Mouse (Mus musculus) adrenal gland, adult 10 weeks (tissue): Measurements from ENCODE around the gene Zscan26. TPM values are rescaled to one million over a fixed set of nuclear protein-coding genes. Genes with fewer than 3 reads are reported as not detected.

Experiments
- polyA plus RNA-seq: library from polyadenylated mRNA; stranded (reverse); fragments of 350-450 nt; fragmentation: Illumina TruSeq; extraction: RNeasy Lipid Tissue Mini Kit (QIAGEN cat#74804); gene quantifications from one replicate; pipeline ENCODE4 v1.2.3, GENCODE M21; 2014; ENCODE audit warnings: low read depth, low replicate concordance

Gene Zscan26
- 95.7 TPM for polyA plus RNA-seq

GRCm38 (mm10) chr13:21453449-21453848 is at the start of gene Zscan26:
Gene Zscan26, minus strand, starts transcription at chr13:21453730.

DNA sequence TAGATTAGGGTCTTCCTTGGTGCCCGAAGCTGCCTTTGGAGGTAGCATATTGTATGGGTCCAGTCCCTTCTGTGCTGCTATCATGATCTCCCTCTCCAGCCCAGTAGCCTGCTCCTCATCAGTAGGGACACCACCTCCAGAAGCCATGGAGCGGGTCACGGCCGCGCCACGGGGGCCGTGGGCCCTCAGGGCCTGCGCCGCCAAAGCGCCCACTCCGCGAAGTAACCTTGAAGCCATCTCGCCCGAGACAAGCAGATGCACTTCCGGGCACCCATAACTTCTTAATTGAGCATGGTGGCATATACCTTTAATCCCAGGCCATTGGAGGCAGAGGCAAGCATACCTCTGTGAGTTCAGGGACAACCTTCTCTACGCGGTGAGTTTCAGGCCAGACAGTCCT is 47.7 kb upstream of the Zscan26 start, which contains the start of gene Gm11273:
Gm11273 (minus strand) TSS at position 237 of the 400 bp plus-strand sequence.

DNA sequence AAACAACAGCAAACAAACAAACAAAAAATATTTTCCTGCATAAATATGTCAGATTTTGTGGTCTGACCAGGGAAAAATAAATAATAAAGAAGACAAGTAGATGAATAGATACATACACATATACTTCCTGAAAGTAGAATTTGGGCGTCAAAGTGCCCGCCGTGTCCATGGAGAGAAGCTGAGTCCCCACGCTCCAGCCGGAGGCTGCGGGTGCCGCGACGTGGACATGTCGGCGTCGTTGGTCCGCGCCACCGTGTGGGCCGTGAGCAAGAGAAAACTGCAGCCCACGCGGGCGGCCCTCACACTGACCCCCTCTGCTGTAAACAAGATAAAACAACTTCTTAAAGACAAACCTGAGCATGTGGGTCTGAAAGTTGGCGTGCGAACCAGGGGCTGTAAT is 41.5 kb upstream of the Zscan26 start, which contains the start of gene AK157302:
AK157302 (plus strand) TSS at position 144 of the 400 bp plus-strand sequence.

GRCm38 (mm10) chr13:21478759-21479670 is 25.5 kb upstream of the Zscan26 start, which contains the start of the genes Zkscan4 and Gm10065:
Gene Zkscan4, plus strand, starts transcription at chr13:21478907.
Gene Gm10065, minus strand, starts transcription at chr13:21479441.

GRCm38 (mm10) chr13:21468061-21469019 is 14.8 kb upstream of the Zscan26 start, which contains the start of gene Nkapl:
Gene Nkapl, minus strand, starts transcription at chr13:21468509.

DNA sequence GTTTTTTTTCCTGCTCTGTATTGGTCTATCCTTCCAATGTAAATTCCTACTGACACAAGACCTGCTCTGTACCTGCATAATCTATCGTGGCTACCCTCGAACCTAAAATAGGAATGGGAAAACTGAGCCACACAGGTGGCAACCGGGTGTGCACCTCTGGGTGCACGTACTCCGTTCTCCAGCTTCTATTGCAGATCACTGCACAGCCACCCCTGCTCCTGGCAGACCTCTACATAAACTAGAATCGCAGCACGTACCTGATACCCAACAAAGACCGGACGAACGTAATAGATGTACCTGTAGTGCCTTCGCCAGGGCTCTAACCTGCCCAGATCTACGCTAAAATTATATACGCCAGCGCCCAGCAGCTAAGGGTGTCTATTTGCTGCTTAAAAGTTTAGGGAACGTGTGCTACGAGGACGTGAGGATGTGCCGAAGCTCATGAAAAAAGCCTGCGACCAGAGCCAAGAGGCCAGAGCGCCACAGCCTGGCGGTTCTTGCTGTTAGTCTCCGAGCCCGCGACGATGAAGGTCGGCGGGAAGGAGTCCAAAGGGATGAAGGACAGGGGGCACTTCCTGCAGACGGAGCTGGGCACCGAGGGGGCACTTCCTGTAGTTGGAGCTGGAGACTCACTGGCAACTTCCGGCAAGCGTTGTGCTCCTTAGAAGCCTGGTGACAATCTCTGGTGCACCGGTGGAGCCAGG is 12.9 kb downstream of the Zscan26 start, which contains the start of gene Pgbd1:
Pgbd1 (minus strand) TSS at position 556 of the 704 bp plus-strand sequence.

GRCm38 (mm10) chr13:21402287-21402846 is 51.2 kb downstream of the Zscan26 start, which contains the start of gene Zkscan3:
Gene Zkscan3, minus strand, starts transcription at chr13:21402755.

Other genes starting within 250 kb of the Zscan26 start
- gene Gpx5, start 161.0 kb downstream of the Zscan26 start, polyA plus RNA-seq = 2.4 TPM
- gene Gpx6, start 141.6 kb downstream of the Zscan26 start, polyA plus RNA-seq = not detected
- gene Olfr1367, start 106.8 kb downstream of the Zscan26 start, polyA plus RNA-seq = not detected
- gene Zscan12, start 90.9 kb downstream of the Zscan26 start, polyA plus RNA-seq = 17.1 TPM
- 88.2 TPM for gene Zkscan3, start 51.0 kb downstream of the Zscan26 start, polyA plus RNA-seq
- 4.0 TPM for gene Pgbd1, start 12.7 kb downstream of the Zscan26 start, polyA plus RNA-seq
- gene Nkapl, start 14.8 kb upstream of the Zscan26 start, polyA plus RNA-seq = 2.3 TPM
- gene Zkscan4, start 25.2 kb upstream of the Zscan26 start, polyA plus RNA-seq = 1.8 TPM
- not detected for gene Gm10065, start 25.7 kb upstream of the Zscan26 start, polyA plus RNA-seq
- gene AK157302, start 41.5 kb upstream of the Zscan26 start, polyA plus RNA-seq = 5.3 TPM
- not detected for gene Gm11273, start 47.7 kb upstream of the Zscan26 start, polyA plus RNA-seq
- gene Zkscan8, start 77.4 kb upstream of the Zscan26 start, polyA plus RNA-seq = 41.5 TPM
- gene Olfr1366, start 89.1 kb upstream of the Zscan26 start, polyA plus RNA-seq = not detected
- gene Olfr1535, start 106.2 kb upstream of the Zscan26 start, polyA plus RNA-seq = not detected
- not detected for gene Olfr1364, start 128.0 kb upstream of the Zscan26 start, polyA plus RNA-seq
- not detected for gene Olfr1362, start 160.3 kb upstream of the Zscan26 start, polyA plus RNA-seq
- not detected for gene Olfr11, start 188.8 kb upstream of the Zscan26 start, polyA plus RNA-seq
- gene Olfr1361, start 209.7 kb upstream of the Zscan26 start, polyA plus RNA-seq = not detected
- gene Olfr1360, start 223.7 kb upstream of the Zscan26 start, polyA plus RNA-seq = not detected
- not detected for gene Olfr1359, start 244.4 kb upstream of the Zscan26 start, polyA plus RNA-seq